Mouse (Mus musculus) liver, embryonic 11.5 days (tissue): ENCODE results near the gene Fkbp15. TPM values are rescaled to one million over a fixed set of nuclear protein-coding genes. Genes with fewer than 3 reads are reported as not detected.

Source experiments
- ATAC-seq: fragments of 200-750 bp; cut with Nextera tagmentation; replicated peaks from 2 replicates; pipeline ENCODE4 v1.8.0; 2017; ENCODE audit warnings: moderate number of reproducible peaks, mild to moderate bottlenecking, moderate TSS enrichment, moderate library complexity; ENCODE audit not compliant: low FRiP score
- DNase-seq: peaks from one replicate; pipeline ENCODE4 v3.0.0-alpha.2; 2017; ENCODE audit warnings: low spot score
- H3K27ac ChIP-seq: fragments of 300-500 bp; sonication (generic); 2 replicates; pipeline ENCODE4 v1.5.1; 2014; ENCODE audit warnings: mild to moderate bottlenecking, low read depth, low read length, control low read depth
- H3K27me3 ChIP-seq: fragments of 300-500 bp; sonication (generic); replicated peaks from 2 replicates; pipeline ENCODE4 v1.6.1; 2014; ENCODE audit warnings: low read length, mixed read lengths; ENCODE audit not compliant: control insufficient read depth, insufficient read depth
- H3K36me3 ChIP-seq: fragments of 300-500 bp; sonication (generic); 2 replicates; pipeline ENCODE4 v1.6.1; 2014; ENCODE audit warnings: mild to moderate bottlenecking, low read length, moderate library complexity, mixed read lengths; ENCODE audit not compliant: control insufficient read depth, insufficient read depth
- H3K4me1 ChIP-seq: fragments of 300-500 bp; sonication (generic); replicated peaks from 2 replicates; pipeline ENCODE4 v1.6.1; 2014; ENCODE audit warnings: low read length, mixed read lengths; ENCODE audit not compliant: control insufficient read depth, insufficient read depth
- H3K4me2 ChIP-seq: fragments of 300-500 bp; sonication (generic); 2 replicates; pipeline ENCODE4 v1.6.1; 2014; ENCODE audit warnings: mild to moderate bottlenecking, control low read depth, moderate library complexity
- H3K4me3 ChIP-seq: fragments of 300-500 bp; sonication (generic); 2 replicates; pipeline ENCODE4 v1.5.1; 2014; ENCODE audit warnings: low read depth, low read length, control low read depth
- H3K9ac ChIP-seq: fragments of 300-500 bp; sonication (generic); 2 replicates; pipeline ENCODE4 v1.6.1; 2014; ENCODE audit warnings: low read depth, low read length, control low read depth
- H3K9me3 ChIP-seq: fragments of 300-500 bp; sonication (generic); 2 replicates; pipeline ENCODE4 v1.6.1; 2016; ENCODE audit warnings: low read length, inconsistent platforms, mixed read lengths; ENCODE audit not compliant: control insufficient read depth
- WGBS: fragments of 180-500 bp; shearing (Covaris S2); extraction: QIAGEN DNeasy Blood & Tissue Kit; methylation state at CpG from one replicate; pipeline ENCODE4 v1.1.7; 2014; 5-methylcytosine and 5-hydroxymethylcytosine counted together
- polyA plus RNA-seq: library from polyadenylated mRNA; unstranded; fragments of >200 nt; fragmentation: Nextera tagmentation; extraction: Ambion mirVana; gene quantifications from 2 replicates; pipeline ENCODE4 v1.2.1, GENCODE M21; 2014

Gene Fkbp15
- polyA plus RNA-seq, 1 experiment from 2014 or later: 29.9 TPM

DNA sequence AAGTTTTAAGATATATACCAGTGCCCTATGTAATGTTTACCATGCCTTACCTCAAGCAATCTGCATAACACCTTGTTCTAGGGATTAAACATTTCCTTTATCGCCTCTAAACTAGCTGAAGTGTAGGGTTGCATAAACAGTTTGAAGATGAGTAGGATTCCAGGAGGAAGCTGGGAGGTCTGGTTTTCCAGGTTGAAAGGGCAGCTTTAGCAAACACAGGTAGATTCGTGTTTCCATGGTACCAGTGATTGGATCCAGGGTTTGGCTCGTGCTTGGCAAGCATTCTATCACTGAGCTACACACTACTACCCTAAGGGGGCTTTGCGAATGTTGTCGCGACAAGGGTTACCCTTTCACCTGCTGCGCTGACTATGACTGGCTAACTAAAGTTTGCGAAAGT is 4.0 kb upstream of the Fkbp15 start:
- no peaks in the 10 kb centered on the region for H3K27me3 ChIP-seq
- no peaks in the 10 kb centered on the region for H3K36me3 ChIP-seq
- no peak overlapping the region for H3K4me2 ChIP-seq
- no peak overlapping the region for H3K27ac ChIP-seq
- WGBS: 86% methylated on average over 8 of the region's 8 CpGs
- H3K9ac ChIP-seq: no peak overlapping the region
- no peak for DNase-seq
- ATAC-seq: no peak
- H3K4me3 ChIP-seq: no peak overlapping the region
- H3K9me3 ChIP-seq: no peaks in the 10 kb centered on the region
- H3K4me1 ChIP-seq: peaks cover 36% of the 10 kb centered on the region

- no peak overlapping the region for H3K9ac ChIP-seq
- H3K4me1 ChIP-seq: peaks cover 20% of the 10 kb centered on the region
- 59% methylated on average over 2 of the region's 2 CpGs for WGBS
- no peak overlapping the region for H3K27ac ChIP-seq
- H3K27me3 ChIP-seq: no peaks in the 10 kb centered on the region
- ATAC-seq (no peak), DNase-seq (no peak)
- no peaks in the 10 kb centered on the region for H3K9me3 ChIP-seq
- no peaks in the 10 kb centered on the region for H3K36me3 ChIP-seq
- no peak overlapping the region for H3K4me3 ChIP-seq
- H3K4me2 ChIP-seq: no peak overlapping the region; the same call in none of the 2 replicates
Observed at GRCm38 (mm10) chr4:62362437-62362836, 2.1 kb upstream of the Fkbp15 start.

DNA sequence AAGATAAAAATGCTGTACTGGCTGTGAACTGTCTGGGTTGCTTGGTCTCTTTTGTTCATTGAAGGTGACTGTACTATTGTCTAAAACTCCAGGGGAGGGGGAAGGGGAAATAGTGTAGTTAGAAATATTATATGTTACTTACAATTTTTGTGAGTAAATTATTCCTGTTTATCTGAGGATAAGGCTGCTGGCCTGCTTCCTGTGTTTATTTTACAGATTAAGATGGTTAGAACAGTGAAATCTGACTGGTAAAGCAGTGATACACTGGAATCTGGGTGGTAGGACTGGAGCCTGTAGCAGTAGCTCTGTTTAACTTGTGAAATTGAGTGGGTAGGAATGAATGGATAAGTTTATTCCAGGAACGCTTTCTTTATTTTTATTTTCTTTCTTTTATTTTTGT is 1.6 kb upstream of the Fkbp15 start:
- Histone ChIP-seq H3K27ac (no peak overlapping the region), H3K4me2 (peak overlapping the region; percentile 73), H3K9me3 (no peaks in the 10 kb centered on the region), H3K36me3 (no peaks in the 10 kb centered on the region), H3K4me1 (peaks cover 15% of the 10 kb centered on the region), H3K9ac (peak overlapping the region; percentile 71), H3K4me3 (peak overlapping the region; percentile 72), H3K27me3 (no peaks in the 10 kb centered on the region)
- WGBS: 86% methylated on average over 1 of the region's 1 CpGs
- ATAC-seq: no peak
- no peak for DNase-seq

DNA sequence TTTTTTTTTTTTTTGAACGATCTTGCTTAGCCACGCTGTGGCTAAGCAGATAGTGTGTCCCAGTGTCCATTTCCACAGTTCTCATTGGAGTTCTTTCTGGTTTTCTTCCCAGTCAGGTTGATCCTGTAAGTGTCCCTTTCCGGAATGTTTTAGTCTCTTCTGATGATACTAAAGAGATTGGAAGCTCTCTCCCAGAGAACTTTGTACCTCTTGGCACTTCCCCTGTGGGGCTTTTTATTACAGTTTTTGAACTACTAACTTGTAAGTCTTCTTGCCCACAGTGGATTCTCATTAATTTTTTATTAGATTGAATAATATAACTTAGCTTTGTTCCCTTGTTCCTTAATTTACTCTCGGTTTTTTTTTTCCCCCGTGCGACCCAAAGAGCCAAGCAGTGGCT is 1.2 kb upstream of the Fkbp15 start:
- 36% methylated on average over 6 of the region's 6 CpGs for WGBS
- no peaks in the 10 kb centered on the region for H3K27me3 ChIP-seq
- ATAC-seq (no peak), DNase-seq (no peak)
- no peaks in the 10 kb centered on the region for H3K9me3 ChIP-seq
- no peaks in the 10 kb centered on the region for H3K36me3 ChIP-seq
- peak overlapping the region; percentile 72 for H3K4me3 ChIP-seq
- H3K27ac ChIP-seq: no peak overlapping the region
- peak overlapping the region; percentile 71 for H3K9ac ChIP-seq
- peak overlapping the region; percentile 73 for H3K4me2 ChIP-seq
- peaks cover 15% of the 10 kb centered on the region for H3K4me1 ChIP-seq

- Histone ChIP-seq H3K4me3 (peak overlapping the region; percentile 72), H3K9ac (peak overlapping the region; percentile 71), H3K27me3 (no peaks in the 10 kb centered on the region), H3K4me1 (peaks cover 12% of the 10 kb centered on the region), H3K9me3 (no peaks in the 10 kb centered on the region), H3K36me3 (no peaks in the 10 kb centered on the region), H3K4me2 (peak overlapping the region; percentile 73), H3K27ac (peak overlapping the region; percentile 28)
- ATAC-seq (no peak; the same call in 1 of the 2 replicates), DNase-seq (no peak)
- WGBS: under 1% methylated on average over 21 of the region's 22 CpGs
Observed at GRCm38 (mm10) chr4:62360805-62361455, 582 bp upstream of the Fkbp15 start.

GRCm38 (mm10) chr4:62359256-62359775 is 1.0 kb downstream of the Fkbp15 start:
- peak overlapping the region; percentile 80 for H3K4me2 ChIP-seq
- peak overlapping the region; percentile 73 for H3K9ac ChIP-seq
- no peaks in the 10 kb centered on the region for H3K27me3 ChIP-seq
- ATAC-seq: no peak
- peak overlapping the region; percentile 72 for H3K4me3 ChIP-seq
- H3K36me3 ChIP-seq: no peaks in the 10 kb centered on the region
- DNase-seq: no peak
- no peaks in the 10 kb centered on the region for H3K9me3 ChIP-seq
- WGBS: 32% methylated on average over 7 of the region's 7 CpGs
- H3K27ac ChIP-seq: no peak overlapping the region
- peaks cover 12% of the 10 kb centered on the region for H3K4me1 ChIP-seq

- no peaks in the 10 kb centered on the region for H3K9me3 ChIP-seq
- H3K4me2 ChIP-seq: no peak overlapping the region
- H3K27me3 ChIP-seq: no peaks in the 10 kb centered on the region
- DNase-seq: no peak
- no peak overlapping the region for H3K27ac ChIP-seq
- 65% methylated on average over 1 of the region's 1 CpGs for WGBS
- ATAC-seq: no peak
- H3K4me1 ChIP-seq: peaks cover 10% of the 10 kb centered on the region
- H3K36me3 ChIP-seq: no peaks in the 10 kb centered on the region; the same call in 1 of the 2 replicates
- no peak overlapping the region for H3K4me3 ChIP-seq
- no peak overlapping the region for H3K9ac ChIP-seq
Observed at GRCm38 (mm10) chr4:62357631-62358148, 2.7 kb downstream of the Fkbp15 start.

DNA sequence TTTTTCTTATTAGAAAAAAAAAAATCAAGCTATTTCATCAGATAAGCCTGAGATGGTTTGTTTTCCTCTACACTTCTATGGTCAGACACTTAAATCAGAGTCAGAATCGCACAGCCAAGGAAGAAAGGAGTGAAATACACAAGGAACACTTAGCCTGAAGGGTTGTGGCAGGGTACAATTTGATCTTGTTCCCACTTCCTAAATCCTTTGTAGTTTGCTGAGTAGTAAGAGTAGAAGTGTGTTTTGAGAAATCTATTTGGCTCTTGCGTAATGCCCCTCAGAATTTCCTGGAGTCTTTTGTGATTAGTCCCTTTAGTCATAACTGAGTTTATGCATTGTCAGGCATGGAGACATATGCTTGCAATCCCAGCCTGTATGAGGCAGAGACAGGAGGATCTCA is 11.0 kb downstream of the Fkbp15 start:
- peaks cover 20% of the 10 kb centered on the region for H3K36me3 ChIP-seq
- ATAC-seq (no peak), DNase-seq (no peak)
- peaks cover 3% of the 10 kb centered on the region; the same call in 1 of the 2 replicates for H3K4me1 ChIP-seq
- no peak overlapping the region for H3K4me3 ChIP-seq
- H3K4me2 ChIP-seq: no peak overlapping the region
- no peaks in the 10 kb centered on the region for H3K9me3 ChIP-seq
- WGBS: 90% methylated on average over 2 of the region's 2 CpGs
- H3K9ac ChIP-seq: no peak overlapping the region
- no peak overlapping the region for H3K27ac ChIP-seq
- no peaks in the 10 kb centered on the region for H3K27me3 ChIP-seq

DNA sequence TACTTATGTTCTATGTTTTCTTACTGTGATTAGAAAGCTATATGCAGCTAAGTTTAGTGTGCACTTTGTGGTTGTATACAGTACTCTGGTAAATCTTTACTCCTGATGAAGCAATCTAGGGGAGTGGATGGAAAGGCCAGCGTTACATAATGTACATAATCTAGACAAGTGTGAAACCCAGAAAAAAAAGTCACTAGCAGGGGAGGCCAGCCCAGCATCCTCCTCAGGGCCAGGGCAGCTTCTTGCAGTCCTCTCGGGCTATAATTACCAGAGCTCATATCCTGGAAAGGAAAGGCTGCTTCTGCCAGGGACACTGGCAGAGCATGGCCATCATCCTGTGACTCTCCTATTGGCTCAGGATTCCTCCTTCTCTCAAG is 12.0 kb downstream of the Fkbp15 start:
- peaks cover 22% of the 10 kb centered on the region for H3K36me3 ChIP-seq
- H3K9ac ChIP-seq: no peak overlapping the region
- no peaks in the 10 kb centered on the region for H3K27me3 ChIP-seq
- H3K4me3 ChIP-seq: no peak overlapping the region
- H3K27ac ChIP-seq: peak overlapping the region; percentile 36; the same call in 1 of the 2 replicates
- WGBS: 56% methylated on average over 2 of the region's 2 CpGs
- ATAC-seq (peak; percentile 20; the same call in 1 of the 2 replicates), DNase-seq (no peak)
- no peak overlapping the region; the same call in 1 of the 2 replicates for H3K4me2 ChIP-seq
- peaks cover 3% of the 10 kb centered on the region; the same call in 1 of the 2 replicates for H3K4me1 ChIP-seq
- no peaks in the 10 kb centered on the region for H3K9me3 ChIP-seq
